Mouse (Mus musculus): ENCODE data around the gene B4galt2. TPM values are rescaled to one million over a fixed set of nuclear protein-coding genes. Genes with fewer than 3 reads are reported as not detected.

The B4galt2 gene
- polyA plus RNA-seq (2016; fragmentation: Nextera tagmentation; extraction: Ambion mirVana): 42.8 and 43.1 TPM in 2 replicates

DNA sequence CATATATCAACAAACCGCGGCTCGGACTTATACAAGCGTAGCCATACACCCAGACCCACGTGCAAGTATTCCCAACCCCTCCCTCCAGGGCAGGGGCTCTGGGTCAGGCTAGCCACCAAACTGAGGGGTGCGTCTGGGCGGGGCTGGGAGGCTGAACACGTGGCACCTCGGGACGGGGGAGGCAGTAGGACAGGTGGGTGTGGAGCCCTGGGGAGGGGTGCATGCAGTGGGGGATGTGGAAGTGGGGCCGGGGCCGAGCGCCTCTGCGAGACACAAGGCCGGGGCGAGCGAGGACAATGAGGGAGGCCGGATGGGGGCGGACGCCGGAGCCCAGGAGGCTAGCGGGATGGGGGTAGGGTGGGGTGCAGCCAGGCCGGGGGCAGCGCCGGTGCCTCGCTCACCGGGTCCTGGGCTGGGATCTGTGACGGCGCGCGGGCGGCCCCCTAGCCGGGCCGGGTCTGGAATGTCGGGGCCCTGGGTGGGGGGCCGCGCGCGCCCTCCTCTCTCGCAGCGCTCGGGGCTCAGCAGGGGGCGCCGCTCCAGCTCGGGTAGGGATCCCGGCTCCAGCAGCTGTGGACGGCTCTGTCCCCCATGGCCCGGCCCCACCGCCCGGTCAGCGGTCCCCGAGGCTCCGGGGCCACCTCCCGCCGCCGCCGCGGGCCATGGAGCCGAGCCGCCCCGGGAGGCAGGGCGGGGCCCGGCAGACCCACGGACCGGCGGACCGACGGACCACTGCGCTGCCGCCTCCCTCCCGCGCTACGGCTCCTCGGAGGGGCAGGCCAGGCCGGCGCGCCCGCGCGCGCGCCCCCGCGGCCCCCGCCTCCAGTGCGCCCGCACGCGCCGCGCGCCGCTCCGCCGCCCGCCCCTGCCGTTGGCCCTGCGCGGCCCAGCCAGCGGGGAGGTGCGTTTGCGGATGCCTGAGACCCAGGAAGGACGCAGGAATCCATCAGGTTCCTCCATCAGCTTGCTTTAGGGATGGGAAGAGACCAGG lies at the start of gene B4galt2:
Gene B4galt2, minus strand, starts transcription at position 787 of the 991 bp plus-strand sequence.
- H3K36me3 ChIP-seq: peaks cover 29% of the 10 kb centered on the region
- under 1% methylated on average over 85 of the region's 103 CpGs for WGBS

DNA sequence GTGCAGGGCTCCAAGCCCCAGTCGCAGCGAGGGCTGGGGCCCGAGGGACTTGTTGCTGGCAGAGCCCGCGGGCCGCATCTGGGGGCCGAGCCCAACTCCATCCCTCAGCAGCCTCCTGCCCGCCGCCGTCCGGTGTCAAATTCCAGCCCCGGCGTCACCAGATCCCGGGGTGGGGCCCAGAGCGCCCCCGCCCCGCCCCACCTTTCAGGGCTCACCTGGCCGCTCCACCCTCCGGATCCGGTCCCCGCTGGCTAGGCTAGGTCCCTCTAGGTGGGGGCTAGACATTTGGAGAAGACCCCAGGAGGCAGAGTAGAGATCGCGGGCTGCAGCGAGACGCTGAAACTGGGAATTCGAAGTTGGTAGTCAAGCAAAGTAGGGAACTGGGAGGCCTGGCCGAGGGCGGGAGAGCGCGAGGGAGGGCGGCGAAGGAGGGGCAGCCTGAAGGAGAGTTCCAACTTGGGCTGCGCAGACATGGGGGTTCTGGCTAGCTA lies 46.1 kb upstream of the B4galt2 start, which contains the start of gene Artn:
Gene Artn, minus strand, starts transcription at position 373 of the 491 bp plus-strand sequence.
- no peaks in the 10 kb centered on the region for H3K9me3 ChIP-seq
- peaks cover 50% of the 10 kb centered on the region for H3K27me3 ChIP-seq
- peak within 1 kb of the TSS; percentile 39 for H3K4me3 ChIP-seq
- ATAC-seq (ENCODE audit: insufficient number of reproducible peaks, insufficient read depth, low FRiP score, low TSS enrichment): peak; percentile 44; the same call in 1 of the 2 replicates
- H3K4me1 ChIP-seq: peaks cover 29% of the 10 kb centered on the region
- H3K4me2 ChIP-seq (replicated peaks): peak within 1 kb of the TSS; percentile 85
- under 1% methylated on average over 33 of the region's 33 CpGs for WGBS
- H3K27ac ChIP-seq: no peak within 1 kb of the TSS; the same call in none of the 2 replicates
- H3K9ac ChIP-seq: peak within 1 kb of the TSS; percentile 37
- H3K36me3 ChIP-seq: no peaks in the 10 kb centered on the region

More for the DNA sequence above, at the start of gene B4galt2:
- H3K27me3 ChIP-seq: no peaks in the 10 kb centered on the region
- peak within 1 kb of the TSS; percentile 88 for H3K9ac ChIP-seq
- peaks cover 27% of the 10 kb centered on the region for H3K4me1 ChIP-seq
- H3K4me3 ChIP-seq: peak within 1 kb of the TSS; percentile 81
- ATAC-seq (ENCODE audit: insufficient number of reproducible peaks, insufficient read depth, low FRiP score, low TSS enrichment): peak; percentile 44
- no peaks in the 10 kb centered on the region for H3K9me3 ChIP-seq
- peak within 1 kb of the TSS; percentile 81 for H3K27ac ChIP-seq
- peak within 1 kb of the TSS; percentile 76 for H3K4me2 ChIP-seq (replicated peaks)

DNA sequence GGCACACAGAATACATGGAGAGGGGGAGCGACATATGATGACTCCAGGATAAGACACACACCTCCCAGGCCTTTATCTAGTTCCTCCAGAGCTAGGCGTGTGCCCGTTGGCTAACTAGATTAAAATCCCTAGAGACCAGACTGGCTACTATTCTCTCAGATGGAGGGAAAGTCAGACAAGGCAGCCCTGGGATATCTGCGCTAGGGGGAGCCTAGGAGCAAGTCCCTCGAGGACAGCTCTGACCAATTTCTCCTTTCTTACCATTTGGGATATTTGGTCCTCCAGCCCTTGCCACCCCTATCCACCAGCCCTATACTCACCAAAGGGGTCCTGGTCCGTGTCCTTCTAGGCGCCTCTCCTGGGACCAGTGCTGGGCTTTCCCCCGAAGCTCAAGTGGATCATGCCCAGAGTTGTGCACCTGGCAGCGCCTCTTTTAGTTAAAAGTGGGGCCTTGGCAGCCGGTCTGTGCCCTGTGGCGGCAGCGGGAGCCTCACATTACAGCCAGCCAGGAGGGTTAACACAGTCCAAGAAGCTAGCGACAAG lies 45.5 kb upstream of the B4galt2 start:
- no peak for ATAC-seq (ENCODE audit: insufficient number of reproducible peaks, insufficient read depth, low FRiP score, low TSS enrichment)
- 1% methylated on average over 13 of the region's 13 CpGs for WGBS
- Histone ChIP-seq H3K36me3 (no peaks in the 10 kb centered on the region), H3K9me3 (no peaks in the 10 kb centered on the region), H3K27ac (no peak overlapping the region; the same call in none of the 2 replicates), H3K4me3 (peak overlapping the region; percentile 39), H3K4me1 (peaks cover 29% of the 10 kb centered on the region), H3K27me3 (peaks cover 50% of the 10 kb centered on the region), H3K9ac (peak overlapping the region; percentile 37), H3K4me2 (replicated peaks) (peak overlapping the region; percentile 85)

DNA sequence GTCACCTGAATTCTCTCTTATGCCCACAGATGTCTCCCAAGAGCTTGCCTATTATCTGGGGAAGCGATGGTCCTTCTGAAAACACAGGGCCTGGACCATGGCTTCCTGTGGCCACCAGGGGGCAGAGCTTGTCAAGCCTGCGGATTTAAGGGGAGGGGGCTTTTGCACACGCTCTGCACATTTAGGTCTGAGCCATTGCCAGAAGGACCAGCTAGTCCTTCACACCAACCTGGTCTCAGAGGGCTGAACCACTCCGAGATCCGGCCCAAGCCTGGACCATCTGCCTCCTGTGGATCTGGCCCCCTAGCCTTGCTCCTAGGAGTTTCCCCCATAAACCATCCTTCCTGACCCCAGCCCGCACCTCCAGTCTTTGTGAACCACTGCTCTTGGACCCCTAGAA lies 44.9 kb upstream of the B4galt2 start:
- no peak overlapping the region for H3K9ac ChIP-seq
- peaks cover 29% of the 10 kb centered on the region for H3K4me1 ChIP-seq
- no peak for ATAC-seq (ENCODE audit: insufficient number of reproducible peaks, insufficient read depth, low FRiP score, low TSS enrichment)
- no peaks in the 10 kb centered on the region for H3K36me3 ChIP-seq
- H3K27ac ChIP-seq: no peak overlapping the region
- WGBS: 17% methylated on average over 6 of the region's 6 CpGs
- peaks cover 50% of the 10 kb centered on the region for H3K27me3 ChIP-seq
- no peak overlapping the region for H3K4me3 ChIP-seq
- H3K9me3 ChIP-seq: no peaks in the 10 kb centered on the region
- 0 out of 2 replicates have a peak overlapping the region, but pooled peaks have one; percentile 85 for H3K4me2 ChIP-seq (replicated peaks)

DNA sequence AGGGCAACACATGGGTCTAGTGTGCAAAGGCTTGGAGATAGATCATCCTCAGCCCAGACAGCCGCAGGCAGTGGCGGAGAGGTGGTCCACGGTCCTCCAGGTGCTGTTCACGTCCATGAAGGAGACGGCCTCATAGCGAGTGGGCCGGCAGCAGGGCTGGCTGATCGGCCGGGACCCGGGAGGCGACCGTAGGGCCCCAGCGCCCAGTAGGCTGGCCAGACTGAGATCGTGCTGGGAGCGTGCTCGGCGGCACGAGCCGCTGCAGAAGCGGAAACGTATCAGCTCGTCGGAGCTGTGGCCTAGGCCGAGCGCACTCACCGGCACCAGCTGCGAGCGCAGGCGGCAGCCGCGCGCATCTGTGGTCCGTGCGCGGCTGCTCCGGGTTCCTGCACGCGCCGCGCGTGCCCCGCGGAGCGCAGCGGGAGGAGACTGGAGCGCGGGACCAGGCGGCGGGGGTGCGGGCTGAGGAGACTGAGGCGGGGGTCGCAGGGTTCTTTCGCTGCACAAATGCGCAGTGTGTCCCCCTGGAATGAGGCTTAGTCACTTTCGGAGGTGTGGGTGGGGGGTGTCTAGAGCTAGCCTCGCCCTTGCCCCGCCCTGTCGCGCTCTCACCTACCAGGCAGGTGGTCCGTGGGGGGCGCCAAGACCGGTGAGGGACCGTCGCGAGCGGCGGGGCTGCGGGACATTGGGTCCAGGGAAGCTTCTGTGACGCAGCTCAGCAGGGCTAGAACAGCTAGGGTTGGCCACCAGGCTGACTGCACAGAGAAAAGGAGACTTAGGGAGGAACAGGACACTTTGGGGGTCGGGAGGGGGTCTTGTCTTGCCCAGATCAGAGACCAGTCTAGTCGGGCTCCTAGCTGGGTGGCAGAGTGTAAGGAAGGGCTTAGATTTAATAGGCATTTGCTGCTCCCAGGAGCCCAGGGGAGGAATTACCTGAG lies 43.5 kb upstream of the B4galt2 start:
- Histone ChIP-seq H3K27me3 (peaks cover 54% of the 10 kb centered on the region), H3K4me1 (peaks cover 29% of the 10 kb centered on the region), H3K36me3 (no peaks in the 10 kb centered on the region), H3K27ac (no peak overlapping the region), H3K9ac (peak overlapping the region; percentile 46), H3K9me3 (no peaks in the 10 kb centered on the region), H3K4me3 (peak overlapping the region; percentile 49), H3K4me2 (replicated peaks) (peak overlapping the region; percentile 92)
- ATAC-seq (ENCODE audit: insufficient number of reproducible peaks, insufficient read depth, low FRiP score, low TSS enrichment): peak; percentile 37; the same call in 1 of the 2 replicates
- WGBS: under 1% methylated on average over 71 of the region's 71 CpGs

DNA sequence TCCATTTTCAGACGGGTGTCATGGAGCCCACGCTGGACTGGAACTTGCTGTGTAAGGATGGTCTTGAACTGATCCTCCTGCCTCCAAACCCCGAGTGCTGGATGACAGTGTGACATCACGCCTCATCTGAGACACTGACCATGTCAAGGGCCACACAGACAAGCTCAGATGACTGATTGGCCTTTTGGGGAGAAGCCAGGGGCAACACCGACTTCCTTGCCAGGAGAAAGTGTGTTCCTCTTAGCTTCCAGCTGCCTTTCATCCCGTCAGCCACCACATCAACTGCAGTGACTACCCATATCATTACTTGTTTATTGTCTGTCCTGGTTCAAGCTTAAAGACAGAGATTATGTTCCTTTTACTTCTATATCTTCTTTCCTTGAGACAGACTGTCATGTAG lies 41.6 kb upstream of the B4galt2 start:
- H3K27me3 ChIP-seq: peaks cover 47% of the 10 kb centered on the region
- WGBS: 68% methylated on average over 4 of the region's 6 CpGs

DNA sequence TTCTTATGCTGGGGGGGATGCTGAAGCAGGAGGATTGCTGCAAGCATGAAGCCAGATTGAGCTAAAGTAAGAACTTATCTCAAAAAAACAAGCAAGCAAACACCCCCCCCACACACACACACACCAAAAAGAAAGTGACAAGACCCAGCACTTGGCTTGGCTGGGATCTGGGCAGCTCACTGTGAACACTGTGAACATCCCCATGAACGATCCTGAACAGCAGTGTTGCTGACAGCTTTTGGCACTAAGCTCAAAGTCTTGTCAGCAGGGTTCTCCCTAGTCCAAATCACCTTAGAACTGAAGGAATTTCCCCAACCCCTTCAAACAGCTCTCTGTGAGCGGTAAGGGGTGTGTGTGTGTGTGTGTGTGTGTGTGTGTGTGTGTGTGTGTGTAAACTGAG lies 40.2 kb upstream of the B4galt2 start:
- H3K9ac ChIP-seq: no peak overlapping the region
- H3K9me3 ChIP-seq: no peaks in the 10 kb centered on the region
- H3K27ac ChIP-seq: no peak overlapping the region
- H3K4me3 ChIP-seq: no peak overlapping the region
- 57% methylated on average over 2 of the region's 2 CpGs for WGBS
- peaks cover 44% of the 10 kb centered on the region for H3K27me3 ChIP-seq
- ATAC-seq (ENCODE audit: insufficient number of reproducible peaks, insufficient read depth, low FRiP score, low TSS enrichment): no peak
- H3K4me1 ChIP-seq: peaks cover 15% of the 10 kb centered on the region
- no peaks in the 10 kb centered on the region for H3K36me3 ChIP-seq
- no peak overlapping the region for H3K4me2 ChIP-seq (replicated peaks)

More for the DNA sequence above, 41.6 kb upstream of the B4galt2 start:
- Histone ChIP-seq H3K4me2 (replicated peaks) (no peak overlapping the region), H3K9ac (no peak overlapping the region), H3K4me3 (no peak overlapping the region), H3K4me1 (peaks cover 29% of the 10 kb centered on the region), H3K36me3 (no peaks in the 10 kb centered on the region), H3K27ac (no peak overlapping the region), H3K9me3 (no peaks in the 10 kb centered on the region)
- no peak for ATAC-seq (ENCODE audit: insufficient number of reproducible peaks, insufficient read depth, low FRiP score, low TSS enrichment)

DNA sequence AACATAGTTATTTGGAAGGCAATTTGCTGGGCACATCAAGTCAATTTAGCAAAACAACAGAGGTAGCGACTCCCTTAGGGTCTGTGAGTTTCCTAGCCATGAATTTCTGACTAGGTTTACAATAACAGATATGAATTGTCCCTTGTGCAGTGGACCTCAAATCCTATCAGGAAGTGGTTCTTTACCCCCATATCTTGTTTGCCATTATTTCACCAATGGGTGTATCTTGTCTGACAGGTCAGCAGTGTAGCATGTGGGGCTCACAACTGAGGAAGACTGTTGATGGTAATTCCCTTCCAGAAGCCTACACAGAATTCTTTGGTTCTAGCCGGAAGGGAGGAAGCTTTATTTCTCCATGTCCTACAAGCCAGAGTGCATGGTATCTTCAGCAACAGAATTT lies 38.1 kb upstream of the B4galt2 start:
- no peak overlapping the region for H3K27ac ChIP-seq
- no peak overlapping the region for H3K9ac ChIP-seq
- no peak overlapping the region for H3K4me2 ChIP-seq (replicated peaks)
- 84% methylated on average over 2 of the region's 2 CpGs for WGBS
- H3K4me3 ChIP-seq: no peak overlapping the region
- no peak for ATAC-seq (ENCODE audit: insufficient number of reproducible peaks, insufficient read depth, low FRiP score, low TSS enrichment)
- H3K4me1 ChIP-seq: no peaks in the 10 kb centered on the region
- peaks cover 23% of the 10 kb centered on the region for H3K27me3 ChIP-seq
- no peaks in the 10 kb centered on the region for H3K36me3 ChIP-seq
- H3K9me3 ChIP-seq: no peaks in the 10 kb centered on the region

DNA sequence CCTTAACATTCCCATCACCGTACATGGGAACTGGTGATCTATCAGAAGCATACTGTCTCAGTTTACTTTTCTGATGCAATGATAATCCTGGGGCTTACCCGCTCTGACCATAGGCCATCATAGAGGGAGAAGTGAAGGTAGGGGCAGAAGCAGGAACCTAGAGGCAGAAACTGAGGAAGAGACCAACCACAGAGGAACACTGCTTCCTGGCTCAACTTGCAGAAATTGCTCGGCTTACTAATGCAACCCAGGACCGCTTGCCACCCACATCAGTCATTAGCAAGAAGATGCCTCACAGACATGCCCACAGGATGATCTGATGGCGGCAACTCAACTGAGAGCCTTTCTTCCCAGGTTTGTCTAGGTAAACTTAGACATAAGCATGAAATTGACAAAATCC lies 35.5 kb upstream of the B4galt2 start:
- WGBS: 86% methylated on average over 5 of the region's 5 CpGs
- H3K9ac ChIP-seq: no peak overlapping the region
- H3K27ac ChIP-seq: no peak overlapping the region
- H3K4me1 ChIP-seq: peaks cover 12% of the 10 kb centered on the region
- H3K27me3 ChIP-seq: peaks cover 4% of the 10 kb centered on the region; the same call in 1 of the 2 replicates
- no peaks in the 10 kb centered on the region for H3K36me3 ChIP-seq
- ATAC-seq (ENCODE audit: insufficient number of reproducible peaks, insufficient read depth, low FRiP score, low TSS enrichment): no peak
- no peaks in the 10 kb centered on the region for H3K9me3 ChIP-seq
- H3K4me3 ChIP-seq: no peak overlapping the region
- no peak overlapping the region for H3K4me2 ChIP-seq (replicated peaks)

DNA sequence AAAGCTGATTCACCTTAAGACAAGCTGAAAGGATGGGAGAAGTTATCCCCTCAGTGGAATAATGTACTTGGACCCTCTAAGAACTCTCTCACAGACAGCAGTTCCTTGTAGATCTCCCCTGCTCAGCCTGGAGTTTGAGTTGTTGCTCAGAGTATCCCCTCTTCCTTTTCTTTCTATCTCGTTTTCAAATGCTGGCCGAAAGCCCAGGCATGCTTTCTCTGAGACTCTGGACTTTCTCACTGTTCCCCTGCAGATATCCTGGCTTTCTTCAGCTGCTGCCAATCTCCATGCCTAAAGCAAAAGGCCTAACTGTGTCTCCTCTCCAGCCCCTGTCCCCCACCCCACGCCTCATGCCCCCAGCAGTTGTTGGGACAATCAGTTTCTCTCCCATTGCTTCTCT lies 35.0 kb upstream of the B4galt2 start:
- Histone ChIP-seq H3K4me1 (peaks cover 17% of the 10 kb centered on the region), H3K4me2 (replicated peaks) (no peak overlapping the region), H3K27me3 (peaks cover 4% of the 10 kb centered on the region; the same call in 1 of the 2 replicates), H3K27ac (no peak overlapping the region), H3K4me3 (no peak overlapping the region), H3K36me3 (no peaks in the 10 kb centered on the region), H3K9me3 (no peaks in the 10 kb centered on the region), H3K9ac (no peak overlapping the region)
- no peak for ATAC-seq (ENCODE audit: insufficient number of reproducible peaks, insufficient read depth, low FRiP score, low TSS enrichment)
- 81% methylated on average over 3 of the region's 3 CpGs for WGBS

DNA sequence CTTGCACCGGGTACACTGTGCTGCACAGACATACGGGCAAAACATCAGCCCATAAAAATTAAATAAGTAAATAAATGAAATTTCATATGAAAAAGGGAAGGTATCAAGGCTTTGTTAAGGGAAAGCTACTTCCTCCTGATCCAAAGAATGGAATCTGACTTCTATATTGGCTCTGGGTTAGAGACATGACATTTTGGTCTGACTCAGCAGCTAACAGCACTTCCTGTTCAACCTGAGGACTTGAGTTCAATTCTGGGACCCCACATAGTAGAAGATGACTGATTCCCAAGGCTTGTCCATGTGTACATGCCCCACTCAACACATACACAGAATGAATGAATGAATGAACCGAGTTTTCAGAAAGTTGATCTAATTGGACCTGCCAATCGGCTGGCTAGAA lies 34.6 kb upstream of the B4galt2 start:
- Histone ChIP-seq H3K4me3 (no peak overlapping the region), H3K9ac (no peak overlapping the region), H3K4me2 (replicated peaks) (no peak overlapping the region), H3K4me1 (peaks cover 21% of the 10 kb centered on the region), H3K9me3 (no peaks in the 10 kb centered on the region), H3K27ac (no peak overlapping the region), H3K36me3 (no peaks in the 10 kb centered on the region), H3K27me3 (peaks cover 4% of the 10 kb centered on the region; the same call in 1 of the 2 replicates)
- WGBS: 90% methylated on average over 4 of the region's 4 CpGs
- no peak for ATAC-seq (ENCODE audit: insufficient number of reproducible peaks, insufficient read depth, low FRiP score, low TSS enrichment)

All from embryonic facial prominence, embryonic 12.5 days (tissue).